Mouse (Mus musculus) frontal cortex, postnatal 25 days (tissue): Measurements from ENCODE around the gene Ces1b.
A peak's percentile ranks its signal among the peaks of the same experiment; 100 is the strongest.

Experiments used
- DNase-seq, 2 experiments: peaks; one replicate each; pipeline ENCODE4 v3.0.0; 2022; ENCODE audit warnings: low spot score in 2 of 2

Gene Ces1b

GRCm38 (mm10) chr8:93079887-93080286 is at the start of gene Ces1b:
Gene Ces1b (minus strand): TSS chr8:93080017.
- no peak for DNase-seq

- no peak for DNase-seq
Observed at GRCm38 (mm10) chr8:93126476-93126875, 46.7 kb upstream of the Ces1b start.

- no peak for DNase-seq
Observed at GRCm38 (mm10) chr8:93122005-93122404, 42.2 kb upstream of the Ces1b start.

- DNase-seq: peak; percentile 2 to 9
Observed at GRCm38 (mm10) chr8:93095376-93095775, 15.6 kb upstream of the Ces1b start.

GRCm38 (mm10) chr8:93091324-93091723 is 11.5 kb upstream of the Ces1b start:
- DNase-seq: no peak

- no peak for DNase-seq
Observed at GRCm38 (mm10) chr8:93088686-93089122, 8.9 kb upstream of the Ces1b start.

GRCm38 (mm10) chr8:93088193-93088592 is 8.4 kb upstream of the Ces1b start:
- DNase-seq: no peak

GRCm38 (mm10) chr8:93075251-93075650 is 4.6 kb downstream of the Ces1b start:
- DNase-seq: no peak

GRCm38 (mm10) chr8:93063416-93064117 is 16.2 kb downstream of the Ces1b start:
- no peak for DNase-seq

GRCm38 (mm10) chr8:93059185-93059584 is 20.6 kb downstream of the Ces1b start:
- DNase-seq: peak; percentile 46 to 49

GRCm38 (mm10) chr8:93055238-93055637 is 24.6 kb downstream of the Ces1b start:
- no peak for DNase-seq

GRCm38 (mm10) chr8:93048510-93049416 is 31.1 kb downstream of the Ces1b start:
- DNase-seq: no peak

GRCm38 (mm10) chr8:93048092-93048491 is 31.7 kb downstream of the Ces1b start, which contains the start of gene Ces1a:
Gene Ces1a (minus strand): TSS chr8:93048192.
- DNase-seq: no peak

- no peak for DNase-seq
Observed at GRCm38 (mm10) chr8:93043083-93043482, 36.7 kb downstream of the Ces1b start.

- no peak for DNase-seq
Observed at GRCm38 (mm10) chr8:93040776-93041567, 38.8 kb downstream of the Ces1b start.

- DNase-seq: no peak
Observed at GRCm38 (mm10) chr8:93040256-93040655, 39.6 kb downstream of the Ces1b start.

GRCm38 (mm10) chr8:93038831-93039230 is 41.0 kb downstream of the Ces1b start:
- DNase-seq: no peak

GRCm38 (mm10) chr8:93030664-93031063 is 49.2 kb downstream of the Ces1b start:
- DNase-seq: no peak

GRCm38 (mm10) chr8:93021738-93022137 is 58.1 kb downstream of the Ces1b start:
- no peak for DNase-seq

GRCm38 (mm10) chr8:93014300-93014699 is 65.5 kb downstream of the Ces1b start:
- no peak for DNase-seq

- DNase-seq: no peak
Observed at GRCm38 (mm10) chr8:93012226-93012625, 67.6 kb downstream of the Ces1b start.

GRCm38 (mm10) chr8:93011439-93011838 is 68.4 kb downstream of the Ces1b start:
- peak; percentile 83 for DNase-seq
